Mouse (Mus musculus) ZHBTc4 (cell line): ENCODE measurements around the gene Cdc42ep1.
A peak's percentile ranks its signal among the peaks of the same experiment; 100 is the strongest.

ENCODE experiments used
- DNase-seq: peaks from one replicate; pipeline ENCODE4 v3.0.0-alpha.2; 2011; ENCODE audit warnings: low read depth, low spot score

Gene Cdc42ep1

GRCm38 (mm10) chr15:78842371-78843163 lies at the start of gene Cdc42ep1:
Gene Cdc42ep1, plus strand, starts transcription at chr15:78842624.
- DNase-seq = peak; percentile 43

GRCm38 (mm10) chr15:78796196-78797059 lies 46.0 kb upstream of the Cdc42ep1 start:
- DNase-seq = peak; percentile 21

- DNase-seq = no peak
These were observed 45.4 kb upstream of the Cdc42ep1 start for GRCm38 (mm10) chr15:78797060-78797329.

- DNase-seq = no peak
These were observed 43.4 kb upstream of the Cdc42ep1 start for GRCm38 (mm10) chr15:78799029-78799428.

GRCm38 (mm10) chr15:78801571-78801970 lies 40.9 kb upstream of the Cdc42ep1 start:
- DNase-seq = no peak

GRCm38 (mm10) chr15:78801971-78802741 lies 40.3 kb upstream of the Cdc42ep1 start:
- DNase-seq = peak; percentile 60

GRCm38 (mm10) chr15:78802776-78803391 lies 39.5 kb upstream of the Cdc42ep1 start, which contains the start of gene Card10:
Gene Card10, minus strand, starts transcription at chr15:78803042.
- peak; percentile 48 for DNase-seq

GRCm38 (mm10) chr15:78803499-78803900 lies 38.9 kb upstream of the Cdc42ep1 start:
- peak; percentile 30 for DNase-seq

- no peak for DNase-seq
These were observed 38.1 kb upstream of the Cdc42ep1 start for GRCm38 (mm10) chr15:78804326-78804725.

- DNase-seq = no peak
These were observed 37.1 kb upstream of the Cdc42ep1 start for GRCm38 (mm10) chr15:78805351-78805750.

GRCm38 (mm10) chr15:78806614-78807013 lies 35.8 kb upstream of the Cdc42ep1 start:
- peak; percentile 53 for DNase-seq

- no peak for DNase-seq
These were observed 35.3 kb upstream of the Cdc42ep1 start for GRCm38 (mm10) chr15:78807141-78807540.

- DNase-seq = peak; percentile 55
These were observed 33.4 kb upstream of the Cdc42ep1 start for GRCm38 (mm10) chr15:78808980-78809379.

- no peak for DNase-seq
These were observed 32.7 kb upstream of the Cdc42ep1 start for GRCm38 (mm10) chr15:78809739-78810138.

GRCm38 (mm10) chr15:78810146-78810545 lies 32.3 kb upstream of the Cdc42ep1 start:
- no peak for DNase-seq

GRCm38 (mm10) chr15:78813603-78814002 lies 28.8 kb upstream of the Cdc42ep1 start:
- DNase-seq = no peak

GRCm38 (mm10) chr15:78815314-78816073 lies 26.9 kb upstream of the Cdc42ep1 start:
- no peak for DNase-seq

GRCm38 (mm10) chr15:78816074-78816391 lies 26.4 kb upstream of the Cdc42ep1 start:
- DNase-seq = no peak

GRCm38 (mm10) chr15:78826213-78827204 lies 15.9 kb upstream of the Cdc42ep1 start:
- DNase-seq = peak; percentile 91

GRCm38 (mm10) chr15:78828315-78828714 lies 14.1 kb upstream of the Cdc42ep1 start:
- DNase-seq = no peak
